Mouse (Mus musculus) ES-Bruce4 (cell line): Measurements from ENCODE around the gene Plin4. TPM values are rescaled to one million over a fixed set of nuclear protein-coding genes. Genes with fewer than 3 reads are reported as not detected.
A peak's percentile ranks its signal among the peaks of the same experiment; 100 is the strongest.

Experiments
- H3K27ac ChIP-seq: 2 replicates; pipeline ENCODE4 v1.5.1; 2012; ENCODE audit warnings: low read length, inconsistent platforms; ENCODE audit not compliant: insufficient read depth
- H3K27me3 ChIP-seq: 2 replicates; pipeline ENCODE4 v1.6.1; 2012; ENCODE audit warnings: mild to moderate bottlenecking, low read length, inconsistent platforms; ENCODE audit not compliant: control insufficient read depth, poor library complexity, insufficient read depth, severe bottlenecking
- H3K36me3 ChIP-seq: 2 replicates; pipeline ENCODE4 v1.6.1; 2012; ENCODE audit warnings: inconsistent platforms, mild to moderate bottlenecking, low read length, moderate library complexity; ENCODE audit not compliant: control insufficient read depth, poor library complexity, insufficient read depth, severe bottlenecking
- H3K4me1 ChIP-seq: one replicate; pipeline ENCODE4 v1.8.1; 2011; ENCODE audit warnings: low read length; ENCODE audit not compliant: control insufficient read depth, insufficient read depth
- H3K4me3 ChIP-seq: 2 replicates; pipeline ENCODE4 v1.5.1; 2011; ENCODE audit warnings: low read depth, mild to moderate bottlenecking, low read length
- H3K9ac ChIP-seq: 2 replicates; pipeline ENCODE4 v1.6.1; 2012; ENCODE audit warnings: low read depth, mild to moderate bottlenecking, inconsistent platforms; ENCODE audit not compliant: poor library complexity, severe bottlenecking
- H3K9me3 ChIP-seq: replicated peaks from 2 replicates; pipeline ENCODE4 v1.6.1; 2012; ENCODE audit warnings: mild to moderate bottlenecking, low read length, inconsistent platforms; ENCODE audit not compliant: control insufficient read depth, poor library complexity, insufficient read depth, severe bottlenecking
- CTCF ChIP-seq: IDR thresholded peaks from one replicate; pipeline ENCODE4 v1.8.1; 2011; ENCODE audit warnings: low read depth, low read length
- EP300 ChIP-seq: IDR thresholded peaks from 2 replicates; pipeline ENCODE4 v1.6.1; 2011; ENCODE audit warnings: low read depth, low read length; ENCODE audit not compliant: insufficient read depth
- POLR2A ChIP-seq: IDR thresholded peaks from one replicate; pipeline ENCODE4 v1.8.1; 2011; ENCODE audit warnings: low read length; ENCODE audit not compliant: insufficient read depth
- polyA plus RNA-seq: library from polyadenylated mRNA; stranded (reverse); fragments of >200 nt; gene quantifications from 2 replicates; pipeline ENCODE4 v1.2.4, GENCODE M21; 2011; ENCODE audit warnings: low read depth; ENCODE audit not compliant: missing spikeins, insufficient read depth, insufficient read length

Plin4 gene
- polyA plus RNA-seq, 1 experiment = 0.21 TPM

DNA sequence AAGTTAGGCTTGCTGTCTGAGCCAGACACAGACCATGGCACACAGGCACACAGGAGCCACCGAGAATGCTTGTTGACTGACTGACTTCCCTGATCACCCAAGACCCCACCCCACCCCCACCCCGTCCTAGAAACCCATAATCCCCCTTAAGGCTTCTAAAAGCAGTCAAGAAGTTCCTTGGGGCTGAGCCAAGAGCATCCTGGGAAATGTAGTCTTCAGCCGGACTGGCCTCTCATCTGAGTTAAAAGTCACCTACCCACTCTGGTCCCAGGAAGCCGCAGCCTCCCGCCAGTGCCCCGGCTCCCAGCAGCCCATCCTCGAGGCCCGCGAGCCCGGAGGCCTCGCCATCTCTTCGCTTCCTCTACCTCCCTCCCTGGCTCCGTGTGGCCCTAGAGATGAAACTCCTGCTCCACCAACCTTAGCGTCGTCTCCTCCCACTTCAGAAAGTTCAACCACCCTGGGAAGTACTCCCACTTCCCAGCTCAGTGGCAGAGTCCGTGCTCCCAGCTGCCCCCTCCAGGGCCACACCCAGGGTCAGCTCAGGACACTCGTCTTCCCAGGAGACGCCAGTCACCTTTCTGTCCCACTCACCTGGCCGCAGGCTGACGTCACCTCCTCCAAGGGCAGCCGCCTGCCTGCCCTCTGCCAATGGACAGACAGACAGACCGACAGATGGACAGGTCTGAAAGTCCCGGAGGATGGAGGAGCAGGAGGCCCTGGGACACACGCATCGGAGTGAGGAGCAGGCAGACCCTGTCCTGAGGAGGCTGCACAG is 28.4 kb upstream of the Plin4 start:
- no peak overlapping the region for H3K27ac ChIP-seq
- no peaks in the 10 kb centered on the region for H3K27me3 ChIP-seq
- H3K9me3 ChIP-seq = no peaks in the 10 kb centered on the region
- H3K9ac ChIP-seq = no peak overlapping the region
- H3K36me3 ChIP-seq = no peaks in the 10 kb centered on the region
- peak overlapping the region; percentile 10; the same call in 1 of the 2 replicates for H3K4me3 ChIP-seq
- H3K4me1 ChIP-seq = no peaks in the 10 kb centered on the region
- no peak for TF ChIP-seq POLR2A
- no peak for TF ChIP-seq CTCF
- no peak for TF ChIP-seq EP300

DNA sequence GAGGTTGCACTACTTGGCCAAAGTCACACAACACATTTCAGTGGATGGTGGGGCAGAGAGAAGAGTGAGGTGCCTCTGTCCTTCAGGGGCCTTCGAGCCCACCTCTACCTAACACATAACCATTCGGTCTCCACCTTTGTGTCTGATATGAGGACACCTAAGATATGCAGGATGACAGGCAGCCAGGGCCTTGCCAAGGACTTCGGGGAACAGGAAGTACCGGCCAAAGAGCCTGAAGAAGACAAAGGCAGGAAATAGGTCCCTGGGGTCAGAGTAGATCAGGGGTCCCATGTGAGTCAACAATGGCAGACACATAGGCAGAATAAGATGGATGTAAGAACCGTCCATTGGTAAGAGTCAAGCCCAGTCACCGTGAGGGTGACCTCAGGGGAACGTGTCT is 27.0 kb upstream of the Plin4 start:
- Histone ChIP-seq H3K4me3 (no peak overlapping the region), H3K36me3 (no peaks in the 10 kb centered on the region), H3K4me1 (no peaks in the 10 kb centered on the region), H3K9ac (no peak overlapping the region), H3K9me3 (no peaks in the 10 kb centered on the region), H3K27ac (no peak overlapping the region), H3K27me3 (no peaks in the 10 kb centered on the region)
- TF ChIP-seq CTCF (no peak), EP300 (no peak), POLR2A (no peak)

DNA sequence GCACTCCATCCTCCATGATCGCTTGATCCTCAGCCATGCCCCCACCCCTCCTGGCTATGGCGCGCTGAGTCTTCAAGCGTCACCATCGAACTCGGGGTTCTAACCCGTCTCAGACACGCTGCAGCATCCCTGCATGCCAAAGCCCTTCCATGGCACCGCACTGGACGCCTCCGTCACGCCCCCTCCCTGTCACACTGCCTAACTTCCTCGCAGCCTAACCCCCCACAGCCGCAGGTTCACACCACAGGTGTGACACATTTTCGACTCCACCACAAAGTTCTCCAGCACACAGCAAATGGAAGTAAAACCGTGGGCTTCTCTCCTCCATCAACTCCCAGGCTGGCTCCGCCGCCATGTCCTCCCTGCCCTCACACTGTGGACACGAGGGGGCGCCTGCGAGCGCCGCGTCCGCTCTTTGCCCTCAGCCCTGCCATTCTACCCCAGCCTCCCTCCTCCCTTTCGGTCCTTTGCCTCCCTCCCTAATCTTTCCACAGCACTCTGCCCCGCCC is 24.9 kb upstream of the Plin4 start:
- H3K9me3 ChIP-seq = no peaks in the 10 kb centered on the region
- TF ChIP-seq CTCF (peak; percentile 89), EP300 (no peak)
- H3K4me3 ChIP-seq = peak overlapping the region; percentile 32
- no peak overlapping the region for H3K27ac ChIP-seq
- no peaks in the 10 kb centered on the region for H3K4me1 ChIP-seq
- no peak overlapping the region for H3K9ac ChIP-seq
- no peaks in the 10 kb centered on the region for H3K36me3 ChIP-seq
- no peaks in the 10 kb centered on the region for H3K27me3 ChIP-seq

DNA sequence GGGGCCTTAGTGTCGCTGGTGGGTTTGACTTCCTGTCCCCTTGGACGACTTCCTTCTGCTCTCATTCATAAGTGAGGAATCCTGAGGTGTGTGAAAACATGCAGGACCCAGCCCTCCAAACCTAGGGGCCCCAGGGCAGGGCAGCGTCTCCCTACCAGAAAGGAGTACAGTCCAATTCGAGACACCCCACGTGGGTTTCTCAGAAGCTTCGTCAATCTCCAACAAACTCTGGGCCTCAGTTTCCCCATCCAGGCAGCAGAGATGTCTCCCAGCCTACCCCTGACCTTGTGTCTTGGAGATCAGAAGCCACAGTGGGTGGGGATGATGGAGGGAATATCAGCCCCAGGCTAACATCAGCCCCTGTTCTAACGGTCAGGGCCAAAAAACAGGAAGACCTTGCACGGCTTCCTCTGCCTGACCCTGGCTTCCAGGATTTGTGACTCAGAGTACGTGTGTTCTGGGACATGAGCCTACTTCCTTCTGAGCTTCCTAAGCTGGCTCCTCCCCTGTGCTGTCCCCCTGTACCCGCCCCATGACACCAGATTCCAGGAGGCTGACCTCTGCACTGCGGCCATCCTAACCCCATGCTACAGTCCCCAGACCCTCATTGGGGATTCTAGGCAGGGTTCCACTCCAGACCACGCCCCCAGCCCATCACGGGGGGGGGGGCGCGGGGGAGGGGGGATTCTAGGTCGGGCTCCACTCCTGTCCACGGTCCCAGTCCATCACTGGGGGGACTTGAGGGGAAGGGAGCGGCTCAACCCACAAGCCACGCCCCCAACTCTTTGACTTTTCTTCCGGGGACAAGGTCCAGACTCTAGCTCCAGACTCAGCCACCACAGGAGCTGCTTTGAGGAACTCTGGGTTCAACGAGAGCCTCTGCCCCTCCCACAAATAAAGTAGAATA is 24.1 kb upstream of the Plin4 start:
- H3K9me3 ChIP-seq = no peaks in the 10 kb centered on the region
- no peaks in the 10 kb centered on the region for H3K27me3 ChIP-seq
- H3K27ac ChIP-seq = no peak overlapping the region
- no peak overlapping the region for H3K9ac ChIP-seq
- TF ChIP-seq CTCF (no peak), POLR2A (no peak), EP300 (no peak)
- no peaks in the 10 kb centered on the region for H3K4me1 ChIP-seq
- no peaks in the 10 kb centered on the region for H3K36me3 ChIP-seq
- H3K4me3 ChIP-seq = 0 out of 2 replicates have a peak overlapping the region, but pooled peaks have one; percentile 32

- TF ChIP-seq POLR2A (no peak), CTCF (peak; percentile 69)
- no peaks in the 10 kb centered on the region for H3K4me1 ChIP-seq
- no peaks in the 10 kb centered on the region for H3K9me3 ChIP-seq
- no peak overlapping the region for H3K4me3 ChIP-seq
- no peaks in the 10 kb centered on the region for H3K36me3 ChIP-seq
- H3K27me3 ChIP-seq = no peaks in the 10 kb centered on the region
- no peak overlapping the region for H3K27ac ChIP-seq
- H3K9ac ChIP-seq = no peak overlapping the region
These were observed 23.1 kb upstream of the Plin4 start for GRCm38 (mm10) chr17:56132661-56133060.

DNA sequence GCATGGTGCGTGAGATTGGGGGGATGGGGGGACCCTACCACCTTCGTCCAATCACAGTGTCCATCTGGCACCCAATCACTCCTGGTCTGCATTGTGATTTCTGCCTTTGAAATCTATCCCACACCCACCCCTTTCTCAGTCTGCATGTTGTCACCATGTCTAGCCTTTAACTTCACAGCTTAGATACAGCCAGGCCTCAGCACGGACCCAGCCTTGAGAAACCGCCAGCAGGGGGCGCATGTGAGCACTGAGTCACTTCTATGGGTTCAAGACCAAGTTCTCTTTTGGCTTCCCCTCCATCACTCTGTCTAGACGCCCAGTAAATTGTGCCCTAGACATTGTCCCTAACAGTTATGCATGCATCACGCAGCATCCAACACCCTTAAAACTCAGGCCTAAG is 22.2 kb upstream of the Plin4 start:
- Histone ChIP-seq H3K27ac (no peak overlapping the region), H3K9ac (no peak overlapping the region), H3K27me3 (no peaks in the 10 kb centered on the region), H3K9me3 (no peaks in the 10 kb centered on the region), H3K4me3 (no peak overlapping the region), H3K36me3 (no peaks in the 10 kb centered on the region), H3K4me1 (no peaks in the 10 kb centered on the region)
- TF ChIP-seq EP300 (no peak), CTCF (peak; percentile 83)
